Mouse (Mus musculus) kidney, adult 11 months (tissue): ENCODE data around the gene Panx1.

Experiments used
- DNase-seq: peaks from one replicate; pipeline ENCODE4 v3.0.0; 2022

The Panx1 gene

GRCm38 (mm10) chr9:15045084-15045669, at the start of gene Panx1:
Gene Panx1 (minus strand): TSS chr9:15045478.
- peak; percentile 17 for DNase-seq

DNA sequence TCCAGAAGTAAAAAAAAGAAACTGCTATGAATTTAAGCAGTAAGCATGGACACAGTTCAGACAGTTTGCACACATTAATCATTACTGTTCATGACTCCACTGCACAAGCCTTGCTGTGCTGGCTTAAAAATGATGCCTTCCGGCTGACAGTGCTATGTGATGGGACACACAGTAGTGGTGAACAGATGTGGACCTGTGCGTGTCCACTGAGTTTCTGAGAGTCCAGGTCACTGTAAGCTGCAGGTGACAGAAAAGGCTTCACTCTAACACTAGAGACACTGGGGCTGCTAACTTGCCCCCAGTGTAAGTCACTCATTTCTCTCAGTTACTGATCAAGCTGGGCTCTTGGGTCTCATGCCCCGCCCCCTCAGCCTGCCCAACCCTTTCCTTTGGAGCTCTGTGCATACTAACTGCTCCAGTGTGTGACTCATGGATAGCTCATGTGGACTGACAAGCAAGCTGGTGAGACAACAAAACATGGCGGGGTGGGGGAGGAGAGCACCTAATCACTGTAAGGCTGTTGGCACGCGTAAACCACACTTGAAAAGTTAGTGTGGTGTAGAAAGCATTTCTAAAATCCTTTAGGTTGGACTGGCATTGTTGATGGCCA, 23.5 kb upstream of the Panx1 start:
- DNase-seq = peak; percentile 5

DNA sequence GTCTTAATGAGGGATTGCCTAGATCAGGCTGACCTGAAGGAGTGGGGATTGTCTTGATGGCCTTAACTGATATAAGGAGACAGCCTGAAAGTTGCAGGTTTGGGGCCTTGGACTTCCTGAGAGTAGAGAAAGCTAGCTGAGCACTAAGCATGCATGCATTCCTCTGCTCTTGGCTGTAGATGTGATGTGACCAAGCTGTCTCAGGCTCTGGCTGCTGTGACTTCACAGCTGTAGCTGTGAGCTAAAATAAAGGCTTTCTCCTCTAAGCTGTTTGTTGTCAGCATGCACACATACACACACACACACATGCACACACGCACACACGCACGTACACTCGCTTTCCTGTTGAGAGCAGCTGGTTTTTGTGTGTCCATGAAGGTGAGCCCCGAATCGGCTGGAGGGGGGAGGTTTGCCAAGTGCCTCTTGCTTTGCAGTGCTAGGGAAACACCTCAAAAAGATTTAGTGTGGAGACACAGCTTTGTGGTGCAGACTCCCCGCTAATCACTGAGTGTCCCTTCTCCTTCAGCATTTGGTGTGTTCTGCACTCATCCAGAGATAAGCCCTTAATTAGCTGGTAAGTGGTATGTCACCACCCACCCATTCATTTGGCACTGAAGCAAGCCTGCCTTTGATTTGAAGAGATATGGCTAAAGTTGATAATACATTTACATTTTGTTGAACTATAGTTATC, 22.9 kb upstream of the Panx1 start:
- DNase-seq = no peak

DNA sequence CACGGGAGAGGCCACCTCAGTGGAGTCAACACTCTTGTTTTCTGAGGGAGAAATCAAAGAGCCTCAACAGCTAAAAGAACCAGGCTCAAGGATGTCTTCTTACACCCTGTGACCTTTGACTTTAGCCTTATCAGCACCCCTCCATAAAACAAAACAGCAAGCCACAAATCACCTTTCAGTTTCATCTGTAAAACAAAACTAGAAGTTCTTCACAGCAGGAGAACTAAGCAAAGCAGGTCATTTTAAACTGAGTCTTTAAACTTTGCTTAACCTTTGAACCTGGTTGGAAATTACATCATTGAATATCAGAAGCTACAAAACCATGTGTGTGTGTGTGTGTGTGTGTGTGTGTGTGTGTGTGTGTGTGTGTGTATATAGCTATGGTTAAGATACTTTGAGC, 18.9 kb upstream of the Panx1 start:
- no peak for DNase-seq

DNA sequence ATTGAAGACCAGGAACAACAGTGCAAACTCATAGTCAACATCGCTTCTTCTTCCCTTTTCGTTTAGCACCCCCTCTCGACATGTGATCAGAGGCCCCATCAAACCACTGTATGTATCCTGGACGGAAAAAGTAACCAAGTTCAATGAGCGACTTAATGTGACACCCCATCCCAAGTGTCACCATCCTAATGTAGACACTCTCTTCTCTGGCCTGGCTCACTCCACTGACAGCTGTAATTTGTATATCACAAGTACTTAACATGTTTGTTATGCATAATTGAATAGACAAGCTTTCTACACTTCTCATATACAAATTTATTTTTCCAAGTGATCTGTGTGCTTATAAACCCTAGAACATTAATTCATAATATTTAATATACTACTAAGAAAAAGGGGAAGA, 15.6 kb upstream of the Panx1 start:
- no peak for DNase-seq

- no peak for DNase-seq
These were observed 14.7 kb upstream of the Panx1 start for GRCm38 (mm10) chr9:15060026-15060425.

DNA sequence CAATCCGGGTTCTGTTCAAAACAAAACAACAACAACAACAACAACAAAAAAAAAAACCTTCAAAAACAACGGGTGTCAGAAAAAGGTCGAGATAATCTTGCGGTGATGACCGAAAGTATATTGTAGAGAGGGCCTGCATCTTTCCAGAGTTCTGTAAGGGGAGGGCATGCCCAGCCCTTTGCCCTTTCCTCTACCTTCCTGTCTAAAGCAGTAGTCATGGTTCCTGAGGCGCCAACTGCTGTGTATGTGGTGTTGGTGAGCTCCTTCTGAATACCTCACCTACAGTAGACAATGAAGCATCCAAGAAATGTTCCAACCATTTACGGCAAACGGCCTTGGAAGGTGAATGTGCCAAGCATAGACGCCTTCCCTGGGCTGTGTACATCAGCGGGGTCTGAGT, 462 bp upstream of the Panx1 start:
- no peak for DNase-seq

- no peak for DNase-seq
These were observed 741 bp downstream of the Panx1 start for GRCm38 (mm10) chr9:15044391-15045083.

DNA sequence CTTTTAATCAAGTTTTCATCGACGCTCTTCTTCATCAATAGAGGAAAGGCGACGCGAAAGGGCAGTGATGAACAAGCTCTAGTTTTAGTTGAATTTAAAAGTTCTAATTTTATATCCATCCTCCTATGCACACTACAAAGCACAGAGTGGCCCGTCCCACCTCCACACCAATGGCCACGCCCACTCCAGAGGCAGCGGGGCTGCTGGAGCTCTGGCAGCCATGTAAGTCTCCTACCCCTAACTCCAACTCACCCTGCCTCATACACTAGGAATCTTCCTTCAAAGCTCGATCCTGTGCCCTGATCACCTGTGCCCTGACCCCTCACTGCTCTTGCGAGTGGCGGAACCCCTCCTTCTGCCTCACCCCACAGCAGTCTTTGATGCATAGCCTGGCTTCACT, 3.7 kb downstream of the Panx1 start:
- no peak for DNase-seq

GRCm38 (mm10) chr9:15039848-15040247, 5.4 kb downstream of the Panx1 start:
- no peak for DNase-seq

- DNase-seq = no peak
These were observed 7.6 kb downstream of the Panx1 start for GRCm38 (mm10) chr9:15037704-15038103.

- no peak for DNase-seq
These were observed 8.0 kb downstream of the Panx1 start for GRCm38 (mm10) chr9:15037237-15037636.

GRCm38 (mm10) chr9:15036807-15037206, 8.5 kb downstream of the Panx1 start:
- DNase-seq = no peak

GRCm38 (mm10) chr9:15036405-15036804, 8.9 kb downstream of the Panx1 start:
- DNase-seq = no peak

GRCm38 (mm10) chr9:15035979-15036378, 9.3 kb downstream of the Panx1 start:
- no peak for DNase-seq

DNA sequence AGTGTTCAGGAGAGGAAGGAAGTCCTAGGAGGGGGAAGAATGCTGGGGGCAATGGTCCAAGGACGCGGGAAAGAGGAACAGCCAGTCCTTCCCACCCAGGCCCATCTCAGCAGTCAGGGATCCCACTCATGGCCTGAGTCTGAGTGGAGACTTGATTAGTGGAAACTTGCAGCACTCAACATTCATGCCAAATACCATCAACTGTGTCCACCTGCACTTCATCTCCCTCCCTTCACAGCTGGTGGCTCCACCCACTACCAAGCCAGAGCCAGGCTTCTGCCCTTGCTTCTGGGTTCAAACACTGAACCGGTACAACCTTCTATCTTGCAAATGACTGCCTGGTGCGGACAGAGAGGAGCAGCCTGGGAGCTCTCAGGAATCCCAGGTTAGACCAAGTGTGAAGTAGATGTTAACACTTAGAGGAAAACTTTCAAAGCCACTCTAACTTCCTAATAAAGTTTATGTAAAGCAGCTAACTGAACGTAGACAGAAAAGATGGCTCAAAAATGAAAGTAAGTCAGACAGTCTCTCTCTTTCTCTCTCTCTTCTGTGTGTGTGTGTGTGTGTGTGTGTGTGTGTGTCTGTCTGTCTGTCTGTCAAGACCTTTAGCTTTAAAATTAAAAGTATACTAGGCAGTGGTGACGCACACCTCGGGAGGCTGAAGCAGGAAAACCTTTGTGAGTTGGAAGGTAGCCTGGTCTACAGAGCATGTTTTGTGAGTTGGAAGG, 10.6 kb downstream of the Panx1 start:
- peak; percentile 6 for DNase-seq

- DNase-seq = peak; percentile 9
These were observed 11.6 kb downstream of the Panx1 start for GRCm38 (mm10) chr9:15033568-15034160.

DNA sequence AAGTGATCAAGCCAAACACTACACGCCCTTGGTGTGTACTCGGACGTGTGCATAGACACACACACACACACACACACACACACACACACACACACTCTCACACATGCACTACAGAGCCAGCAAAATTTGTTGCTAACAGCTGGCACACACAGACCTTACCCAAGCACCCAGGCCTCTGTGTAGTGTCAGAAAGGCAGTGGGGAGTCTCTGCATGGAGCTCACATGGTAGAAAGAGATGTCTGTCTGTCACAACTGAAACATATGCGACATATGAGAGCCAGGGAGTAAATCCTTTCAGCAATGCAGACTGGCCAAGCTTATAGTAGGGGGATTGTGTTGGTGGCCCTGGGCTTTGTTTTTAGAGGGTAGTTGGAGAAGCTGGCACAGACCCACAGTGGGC, 12.5 kb downstream of the Panx1 start:
- no peak for DNase-seq

DNA sequence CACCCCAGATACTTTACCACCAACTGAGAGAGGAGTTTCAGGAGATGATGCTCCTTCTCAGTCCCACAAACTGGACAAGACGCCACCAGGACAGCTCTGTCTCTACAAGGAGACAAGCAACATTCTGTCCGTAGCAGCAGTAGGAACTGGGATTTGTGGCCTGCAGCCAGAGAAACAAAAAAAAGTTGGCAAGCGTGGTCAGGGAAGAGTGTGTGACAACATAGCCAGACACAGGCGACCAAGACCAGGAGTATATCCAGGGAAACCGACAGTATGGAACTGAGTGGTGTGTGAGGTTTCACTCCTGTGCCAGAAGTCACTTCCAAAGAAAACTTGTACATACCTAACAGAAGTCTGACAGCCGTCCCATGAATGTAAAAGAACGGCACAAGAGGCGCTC, 14.5 kb downstream of the Panx1 start:
- peak; percentile 7 for DNase-seq

DNA sequence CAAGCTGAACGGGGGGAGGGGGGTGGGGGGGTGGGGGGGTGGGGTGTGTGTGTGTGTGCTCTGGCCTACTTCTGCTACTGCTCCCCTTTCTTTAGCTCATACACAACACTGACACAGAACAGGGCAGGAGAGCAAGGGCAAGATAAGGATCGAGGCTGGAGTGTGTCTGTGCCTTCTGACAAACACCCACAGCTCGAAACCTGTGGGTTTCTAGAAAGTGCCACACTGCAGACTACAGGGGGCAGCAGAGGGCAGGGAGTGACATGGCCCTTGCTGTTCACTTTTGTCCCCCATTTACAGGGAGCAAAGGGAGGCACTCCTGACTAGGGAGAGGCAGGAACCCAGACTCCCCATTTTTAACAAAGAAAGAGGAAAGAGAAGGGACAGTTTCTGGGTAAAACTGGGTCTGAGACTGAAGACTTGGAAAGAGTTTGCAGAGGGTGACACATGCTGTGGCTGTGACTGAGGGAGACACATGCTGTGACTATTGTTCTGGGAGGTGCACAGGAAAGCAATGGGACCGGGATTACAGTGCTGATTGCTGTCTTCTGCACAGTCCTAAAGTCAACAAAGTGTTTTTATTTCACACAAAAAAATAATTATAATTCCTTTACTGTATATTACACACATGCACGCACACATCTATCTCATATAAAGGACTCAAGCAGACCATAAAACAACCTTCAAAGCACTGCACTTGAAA, 16.1 kb downstream of the Panx1 start:
- DNase-seq = no peak

GRCm38 (mm10) chr9:15027725-15028124, 17.6 kb downstream of the Panx1 start:
- DNase-seq = no peak

GRCm38 (mm10) chr9:15023049-15023448, 22.2 kb downstream of the Panx1 start:
- no peak for DNase-seq
